Mouse (Mus musculus) duodenum, adult 2 months (tissue): Measurements from ENCODE around the gene Zfp706. TPM values are rescaled to one million over a fixed set of nuclear protein-coding genes. Genes with fewer than 3 reads are reported as not detected.

Experiments
- polyA plus RNA-seq: library from polyadenylated mRNA; depleted of rRNA; stranded (reverse); fragments of >200 nt; gene quantifications from 2 replicates; pipeline ENCODE4 v1.2.3, GENCODE M21; 2012; ENCODE audit warnings: low replicate concordance; rRNA removed

The Zfp706 gene
- 39.6 and 39.8 TPM in 2 replicates for polyA plus RNA-seq

GRCm38 (mm10) chr15:37007233-37007958 is at the start of gene Zfp706:
Zfp706 (minus strand) TSS chr15:37007773.

